Mouse (Mus musculus) skeletal muscle tissue, postnatal 0 days (tissue): ENCODE results near the gene Wnt1. TPM values are rescaled to one million over a fixed set of nuclear protein-coding genes. Genes with fewer than 3 reads are reported as not detected.

Experiments used
- polyA plus RNA-seq: library from polyadenylated mRNA; unstranded; fragments of >200 nt; fragmentation: Nextera tagmentation; extraction: Ambion mirVana; gene quantifications from 2 replicates; pipeline ENCODE4 v1.2.1, GENCODE M21; 2015

Gene Wnt1
- 0.09 and 0.13 TPM in 2 replicates for polyA plus RNA-seq

GRCm38 (mm10) chr15:98789661-98790535, at the start of gene Wnt1:
TSS of gene Wnt1 (plus strand) at chr15:98789857.

GRCm38 (mm10) chr15:98762670-98763529, 26.8 kb upstream of the Wnt1 start, which contains the start of gene Arf3:
TSS of gene Arf3 (minus strand) at chr15:98763214.

GRCm38 (mm10) chr15:98777762-98778161, 11.9 kb upstream of the Wnt1 start, which contains the start of gene Wnt10b:
TSS of gene Wnt10b (minus strand) at chr15:98778150.

GRCm38 (mm10) chr15:98809390-98809789, 19.7 kb downstream of the Wnt1 start, which contains the start of gene Ddn:
TSS of gene Ddn (minus strand) at chr15:98809490.

GRCm38 (mm10) chr15:98830736-98831683, 41.4 kb downstream of the Wnt1 start, which contains the start of gene Prkag1:
TSS of gene Prkag1 (minus strand) at chr15:98831521.

Other genes with a start within 250 kb of the Wnt1 start
- 22.4 and 22.8 TPM in 2 replicates for gene Ccnt1, start 218.9 kb upstream of the Wnt1 start, polyA plus RNA-seq
- not detected in 2 replicates for gene 4930415O20Rik, start 218.9 kb upstream of the Wnt1 start, polyA plus RNA-seq
- 9.2 and 10.9 TPM in 2 replicates for gene Adcy6, start 179.8 kb upstream of the Wnt1 start, polyA plus RNA-seq
- gene Cacnb3, start 159.0 kb upstream of the Wnt1 start, polyA plus RNA-seq = 5.6 and 8.6 TPM in 2 replicates
- gene Ddx23, start 127.0 kb upstream of the Wnt1 start, polyA plus RNA-seq = 10.8 and 12.4 TPM in 2 replicates
- 0.36 and 0.50 TPM in 2 replicates for gene Rnd1, start 112.4 kb upstream of the Wnt1 start, polyA plus RNA-seq
- 0.09 TPM in 2 replicates for gene Ccdc65, start 81.7 kb upstream of the Wnt1 start, polyA plus RNA-seq
- 25.1 and 47.1 TPM in 2 replicates for gene Fkbp11, start 61.7 kb upstream of the Wnt1 start, polyA plus RNA-seq
- gene Arf3, start 26.6 kb upstream of the Wnt1 start, polyA plus RNA-seq = 11.0 and 13.7 TPM in 2 replicates
- gene Wnt10b, start 11.7 kb upstream of the Wnt1 start, polyA plus RNA-seq = 0.28 and 0.37 TPM in 2 replicates
- gene Ddn, start 19.6 kb downstream of the Wnt1 start, polyA plus RNA-seq = not detected in 2 replicates
- gene Prkag1, start 41.7 kb downstream of the Wnt1 start, polyA plus RNA-seq = 45.5 and 53.7 TPM in 2 replicates
- 6.1 and 6.8 TPM in 2 replicates for gene Kmt2d, start 81.3 kb downstream of the Wnt1 start, polyA plus RNA-seq
- 4.3 and 6.7 TPM in 2 replicates for gene Rhebl1, start 104.7 kb downstream of the Wnt1 start, polyA plus RNA-seq
- 4.0 and 4.3 TPM in 2 replicates for gene Dhh, start 108.7 kb downstream of the Wnt1 start, polyA plus RNA-seq
- 8.9 and 9.5 TPM in 2 replicates for gene Lmbr1l, start 128.4 kb downstream of the Wnt1 start, polyA plus RNA-seq
- gene Tuba1b, start 144.7 kb downstream of the Wnt1 start, polyA plus RNA-seq = 399 and 497 TPM in 2 replicates
- not detected in 2 replicates for gene Gm49450, start 163.7 kb downstream of the Wnt1 start, polyA plus RNA-seq
- 467 and 630 TPM in 2 replicates for gene Tuba1a, start 163.8 kb downstream of the Wnt1 start, polyA plus RNA-seq
- gene Tuba1c, start 240.0 kb downstream of the Wnt1 start, polyA plus RNA-seq = 32.2 and 35.7 TPM in 2 replicates